Mouse (Mus musculus) lung, postnatal 0 days (tissue): ENCODE data around the gene Ntan1.

ENCODE experiments used
- CTCF ChIP-seq: IDR thresholded peaks from 2 replicates; pipeline ENCODE4 v1.5.1; 2016; ENCODE audit warnings: antibody characterized with exemption, mild to moderate bottlenecking
- EP300 ChIP-seq: IDR thresholded peaks from 2 replicates; pipeline ENCODE4 v1.6.1; 2016; ENCODE audit warnings: antibody characterized with exemption, mild to moderate bottlenecking, control low read depth

DNA sequence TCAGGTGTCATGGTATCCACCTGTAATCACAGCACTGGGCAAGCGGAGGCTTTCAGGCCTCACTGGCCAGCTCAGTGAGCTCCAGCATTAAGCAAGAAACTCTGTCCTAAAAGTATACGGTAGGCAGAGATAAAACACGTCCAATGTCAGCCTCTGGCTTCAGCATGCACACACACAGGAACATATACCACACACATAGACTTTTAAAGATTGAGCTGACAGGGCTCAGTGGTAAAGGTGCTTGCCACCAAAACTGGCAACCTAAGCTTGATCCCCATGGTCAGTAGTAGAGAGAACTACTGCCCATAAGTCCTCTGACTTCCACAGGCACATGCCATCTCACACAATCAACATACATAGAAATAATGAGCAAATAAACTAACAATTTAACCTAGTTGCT is 22.3 kb downstream of the Ntan1 start:
- no peak for TF ChIP-seq CTCF
- no peak for TF ChIP-seq EP300
